Mouse (Mus musculus): ENCODE measurements around the gene Tmem151a.

Tmem151a gene

DNA sequence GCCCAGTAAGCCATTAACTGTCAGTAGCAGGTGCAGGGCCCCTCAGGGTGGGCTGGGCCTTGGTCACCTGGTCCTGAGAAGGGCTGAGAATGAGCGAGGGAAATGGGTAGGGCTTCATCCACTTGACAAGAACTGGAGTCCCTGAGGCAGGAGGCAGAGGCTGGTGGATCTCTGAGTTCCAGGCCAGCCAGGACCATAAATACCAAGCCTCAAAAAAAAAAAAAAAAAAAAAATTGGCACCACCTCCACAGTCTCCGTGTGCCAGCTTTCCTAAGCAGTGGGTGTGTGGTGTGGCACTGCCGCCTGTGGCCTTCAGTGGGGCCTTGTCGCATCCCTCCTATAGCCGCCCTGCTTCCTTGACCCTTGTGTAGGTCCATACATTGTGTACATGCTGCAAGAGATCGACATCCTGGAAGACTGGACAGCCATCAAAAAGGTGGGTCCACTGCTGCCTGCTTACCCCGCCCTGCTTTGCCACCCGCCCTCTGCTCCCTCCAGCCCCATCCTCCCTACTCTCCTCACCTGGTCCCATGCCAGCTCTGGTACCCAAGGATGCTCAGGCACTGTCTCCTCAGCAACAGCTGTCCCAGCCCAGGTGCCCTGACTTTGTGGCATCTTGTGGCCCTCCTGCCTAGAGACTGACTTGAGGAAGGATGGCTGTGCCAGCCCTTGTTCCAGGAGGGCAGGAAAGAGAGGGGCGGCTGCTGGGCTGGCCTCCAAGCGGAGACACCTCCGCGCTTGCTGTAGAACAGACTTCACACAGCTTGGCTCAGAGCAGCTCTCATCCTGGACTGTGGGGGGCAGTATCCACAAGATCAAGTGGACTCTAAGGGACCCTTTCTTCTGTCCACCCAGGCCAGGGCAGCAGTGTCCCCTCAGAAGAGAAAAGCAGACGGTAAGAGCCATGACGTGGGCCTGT lies 36.9 kb downstream of the Tmem151a start:
- no peak for DNase-seq (ENCODE audit: low read depth, low spot score)

DNA sequence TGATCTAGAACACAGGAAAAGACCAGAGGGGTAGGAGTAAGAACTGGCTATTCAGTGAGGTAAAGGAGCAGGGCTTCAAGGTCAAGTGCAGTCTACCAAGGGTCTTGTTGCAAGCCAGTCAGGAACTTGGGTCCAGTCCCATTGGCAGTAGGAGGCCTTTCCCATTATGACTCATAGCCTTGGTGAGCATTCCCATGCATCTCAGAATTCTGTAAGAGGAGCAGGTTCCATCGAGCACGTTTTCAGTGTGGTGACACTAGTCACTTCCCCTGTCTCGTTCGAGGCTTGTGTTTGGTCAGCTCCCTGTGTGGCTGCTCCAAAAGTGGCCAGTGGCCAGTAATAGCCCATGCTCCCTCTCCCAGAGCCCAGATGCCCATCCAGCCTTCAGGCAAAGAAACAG lies 39.8 kb downstream of the Tmem151a start:
- DNase-seq (ENCODE audit: low read depth, low spot score): no peak

DNA sequence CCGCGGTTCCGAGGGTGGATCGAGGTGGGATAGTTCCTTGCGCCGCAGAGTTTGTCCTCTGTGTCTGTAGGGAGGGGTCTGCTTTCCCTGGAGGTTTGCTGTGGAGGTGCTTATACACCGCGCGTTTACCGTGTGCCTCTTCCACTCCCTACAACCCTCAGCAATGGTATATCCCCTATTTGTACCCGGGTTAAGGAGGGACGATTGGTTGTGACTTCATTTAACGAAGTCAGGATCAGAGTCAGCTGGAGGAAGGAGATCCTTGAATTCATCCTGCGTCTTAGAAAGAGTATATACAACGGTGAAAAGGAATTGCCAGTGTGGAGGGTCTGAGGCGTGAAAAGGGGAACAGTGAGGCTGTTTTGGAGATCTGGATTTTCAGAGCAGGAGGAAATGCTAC lies 43.7 kb downstream of the Tmem151a start:
- no peak for DNase-seq (ENCODE audit: low read depth, low spot score)

DNA sequence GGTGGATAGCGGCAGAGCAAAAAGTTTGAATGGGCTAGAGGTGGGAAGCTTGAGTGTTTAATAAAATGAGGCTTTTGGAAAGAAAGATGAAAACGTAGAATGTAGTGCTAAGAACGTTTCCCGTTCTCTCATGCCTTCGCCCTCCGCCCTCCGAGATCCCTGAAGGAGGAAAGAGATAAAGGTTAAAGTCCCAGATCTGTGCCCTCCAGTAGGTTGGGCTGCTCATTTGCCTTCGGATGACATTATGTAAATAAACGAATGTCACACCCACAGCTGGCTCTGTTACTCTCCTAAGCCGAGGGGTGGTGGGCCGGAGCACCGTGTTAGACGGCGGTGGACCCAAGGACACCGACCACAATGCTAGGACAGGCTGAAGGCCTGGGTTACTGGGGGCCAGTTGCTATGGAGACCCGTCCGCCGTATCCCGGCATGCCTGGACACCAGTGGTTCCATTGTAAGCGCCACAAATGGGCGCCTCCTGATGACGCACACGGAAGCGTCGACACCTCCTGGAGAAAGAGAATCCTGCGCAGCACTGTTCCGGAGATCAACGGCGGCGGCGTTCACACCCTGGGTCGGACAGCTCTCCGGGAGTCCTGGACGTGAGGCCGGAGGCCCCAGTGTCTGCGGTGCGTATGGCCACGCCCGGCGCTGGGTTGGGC lies 44.3 kb downstream of the Tmem151a start, which contains the start of gene Brms1:
TSS of gene Brms1 (plus strand) at position 493 of the 662 bp plus-strand sequence.
- peak; percentile 97 for DNase-seq (ENCODE audit: low read depth, low spot score)

DNA sequence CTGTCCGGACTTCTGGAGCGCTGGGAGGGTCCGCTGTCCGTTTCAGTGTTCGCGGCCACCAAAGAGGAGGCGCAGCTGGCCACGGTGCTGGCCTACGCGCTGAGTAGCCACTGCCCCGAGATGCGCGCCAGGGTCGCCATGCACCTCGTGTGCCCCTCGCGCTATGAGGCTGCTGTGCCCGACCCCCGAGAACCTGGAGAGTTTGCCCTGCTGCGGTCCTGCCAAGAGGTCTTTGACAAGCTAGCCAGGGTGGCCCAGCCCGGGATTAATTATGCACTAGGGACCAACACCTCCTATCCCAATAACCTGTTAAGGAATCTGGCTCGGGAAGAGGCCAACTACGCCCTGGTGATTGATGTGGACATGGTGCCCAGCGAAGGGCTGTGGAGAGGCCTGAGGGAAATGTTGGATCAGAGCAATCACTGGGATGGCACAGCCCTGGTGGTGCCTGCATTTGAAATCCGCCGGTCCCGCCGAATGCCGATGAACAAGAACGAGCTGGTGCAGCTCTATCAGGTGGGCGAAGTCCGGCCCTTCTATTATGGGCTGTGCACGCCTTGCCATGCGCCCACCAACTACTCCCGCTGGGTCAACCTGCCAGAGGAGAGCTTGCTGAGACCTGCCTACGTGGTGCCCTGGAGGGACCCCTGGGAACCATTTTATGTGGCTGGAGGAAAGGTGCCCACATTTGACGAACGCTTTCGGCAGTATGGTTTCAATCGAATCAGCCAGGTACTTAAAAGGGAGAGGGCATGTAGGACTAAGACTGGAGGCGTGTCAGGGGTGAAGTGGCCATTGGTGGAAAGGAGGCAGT lies 45.8 kb downstream of the Tmem151a start:
- DNase-seq (ENCODE audit: low read depth, low spot score): no peak

DNA sequence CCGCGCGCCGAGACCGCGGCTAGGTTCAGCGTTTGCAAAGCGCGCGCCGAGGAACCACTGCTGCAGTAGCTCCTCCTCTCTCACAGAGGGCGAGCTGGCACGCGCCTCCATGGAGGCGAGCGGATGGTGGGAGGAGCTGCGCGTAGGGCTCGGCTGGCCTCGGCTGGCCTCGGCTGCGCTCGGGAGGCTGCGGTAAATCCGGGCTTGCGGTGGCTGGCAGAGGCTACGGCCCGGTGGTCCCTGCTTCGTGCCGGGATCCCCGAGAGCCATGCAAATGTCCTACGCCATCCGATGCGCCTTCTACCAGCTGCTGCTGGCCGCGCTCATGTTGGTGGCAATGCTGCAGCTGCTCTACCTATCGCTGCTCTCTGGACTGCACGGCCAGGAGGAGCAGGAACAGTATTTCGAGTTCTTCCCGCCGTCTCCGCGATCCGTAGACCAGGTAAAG lies 46.6 kb downstream of the Tmem151a start, which contains the start of the genes B4gat1 and AC124502.3:
TSS of gene B4gat1 (plus strand) at position 118 of the 448 bp plus-strand sequence.
TSS of gene AC124502.3 (plus strand) at position 183 of the 448 bp plus-strand sequence.
- peak; percentile 86 for DNase-seq (ENCODE audit: low read depth, low spot score)

DNA sequence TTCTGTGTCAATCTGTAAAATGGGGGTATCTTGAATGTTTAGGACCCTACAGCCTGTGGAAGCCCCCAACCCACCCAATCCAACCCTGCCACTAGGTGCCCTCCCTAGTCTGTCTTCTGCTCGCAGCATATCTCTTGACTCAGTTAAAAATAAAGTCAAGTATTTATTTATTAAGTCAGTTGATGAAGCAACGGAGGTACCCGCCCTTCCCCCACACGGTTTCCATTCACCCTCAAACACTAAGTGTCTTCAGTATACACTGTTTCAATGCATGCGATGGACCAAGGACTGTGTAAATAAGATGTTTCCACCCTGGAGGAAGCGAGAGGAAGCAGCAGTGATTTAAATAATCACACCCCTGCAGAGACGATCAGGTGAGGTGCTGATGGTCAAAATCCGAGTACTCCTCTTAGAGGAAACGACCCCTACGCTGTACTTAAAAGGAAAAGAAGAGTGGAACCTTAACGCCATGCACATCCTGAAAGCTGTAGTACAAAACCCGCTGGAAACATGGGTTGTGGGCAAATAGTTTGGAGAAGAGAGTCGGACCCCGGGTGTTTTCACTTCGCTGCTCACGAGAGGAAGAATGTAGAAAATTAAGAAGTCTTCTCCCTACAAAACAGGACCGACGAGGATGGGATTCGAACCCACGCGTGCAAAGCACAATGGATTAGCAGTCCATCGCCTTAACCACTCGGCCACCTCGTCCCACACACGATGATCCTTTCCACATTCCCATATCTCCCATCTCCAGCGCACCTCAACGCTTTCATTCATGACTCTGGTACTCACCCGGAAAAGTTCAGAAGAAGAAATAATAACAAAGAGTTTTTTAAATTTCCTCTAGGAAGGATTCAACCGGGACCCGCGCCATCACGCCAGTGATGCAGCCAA lies 47.4 kb downstream of the Tmem151a start:
- peak; percentile 88 for DNase-seq (ENCODE audit: low read depth, low spot score)

DNA sequence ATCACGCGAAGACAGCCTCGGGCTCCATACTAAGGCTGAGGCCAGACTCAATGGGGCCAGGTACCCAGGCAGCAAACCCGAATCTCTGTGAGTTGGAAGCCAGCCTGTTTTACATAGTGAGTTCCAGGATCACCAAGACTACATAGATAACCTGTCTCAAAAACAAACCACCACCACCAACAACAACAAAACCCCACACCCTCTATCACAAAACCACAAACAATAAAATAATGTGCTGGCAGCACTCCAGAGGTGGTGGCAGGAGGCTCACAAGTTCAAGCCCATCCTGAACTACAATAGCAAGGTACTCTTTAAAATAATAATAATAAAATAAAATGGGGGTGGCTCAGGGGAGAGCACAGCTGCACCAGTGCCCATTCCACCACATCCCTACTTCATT lies 48.8 kb downstream of the Tmem151a start:
- no peak for DNase-seq (ENCODE audit: low read depth, low spot score)

DNA sequence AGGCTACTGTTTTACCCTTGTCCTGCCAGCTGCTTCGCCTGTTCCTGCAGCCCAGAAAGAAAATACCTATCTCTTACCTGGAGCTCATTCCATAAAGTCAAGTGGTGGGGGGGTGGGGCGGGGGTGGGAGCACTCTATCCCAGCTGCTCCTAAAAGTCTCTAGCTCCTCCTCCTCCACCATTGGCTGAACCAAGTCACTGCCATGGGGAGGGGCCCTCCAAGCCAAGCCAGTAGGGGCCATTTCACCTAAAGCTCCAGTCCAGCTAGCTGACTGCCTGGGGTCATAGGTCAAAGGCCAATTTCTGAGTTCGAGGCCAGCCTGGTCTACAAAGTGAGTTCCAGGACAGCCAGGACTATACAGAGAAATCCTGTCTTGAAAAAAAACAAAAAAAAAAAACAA lies 52.6 kb downstream of the Tmem151a start:
- DNase-seq (ENCODE audit: low read depth, low spot score): peak; percentile 53

DNA sequence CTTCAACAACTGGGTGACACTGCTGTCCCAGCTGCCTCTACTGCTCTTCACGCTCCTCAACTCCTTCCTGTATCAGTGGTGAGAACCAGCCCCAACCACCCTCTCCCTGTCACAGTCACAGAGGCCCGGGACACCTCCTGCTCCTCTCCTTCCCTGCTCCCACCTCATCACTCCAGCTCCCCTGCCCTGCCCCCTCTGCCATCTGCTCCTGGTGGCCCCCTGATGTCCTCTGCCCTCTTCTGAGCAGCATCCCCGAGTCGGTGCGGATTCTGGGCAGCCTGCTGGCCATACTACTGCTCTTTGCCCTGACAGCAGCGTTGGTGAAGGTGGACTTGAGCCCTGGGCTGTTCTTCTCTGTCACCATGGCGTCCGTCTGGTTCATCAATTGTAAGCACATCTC lies 59.2 kb downstream of the Tmem151a start:
- DNase-seq (ENCODE audit: low read depth, low spot score): no peak

DNA sequence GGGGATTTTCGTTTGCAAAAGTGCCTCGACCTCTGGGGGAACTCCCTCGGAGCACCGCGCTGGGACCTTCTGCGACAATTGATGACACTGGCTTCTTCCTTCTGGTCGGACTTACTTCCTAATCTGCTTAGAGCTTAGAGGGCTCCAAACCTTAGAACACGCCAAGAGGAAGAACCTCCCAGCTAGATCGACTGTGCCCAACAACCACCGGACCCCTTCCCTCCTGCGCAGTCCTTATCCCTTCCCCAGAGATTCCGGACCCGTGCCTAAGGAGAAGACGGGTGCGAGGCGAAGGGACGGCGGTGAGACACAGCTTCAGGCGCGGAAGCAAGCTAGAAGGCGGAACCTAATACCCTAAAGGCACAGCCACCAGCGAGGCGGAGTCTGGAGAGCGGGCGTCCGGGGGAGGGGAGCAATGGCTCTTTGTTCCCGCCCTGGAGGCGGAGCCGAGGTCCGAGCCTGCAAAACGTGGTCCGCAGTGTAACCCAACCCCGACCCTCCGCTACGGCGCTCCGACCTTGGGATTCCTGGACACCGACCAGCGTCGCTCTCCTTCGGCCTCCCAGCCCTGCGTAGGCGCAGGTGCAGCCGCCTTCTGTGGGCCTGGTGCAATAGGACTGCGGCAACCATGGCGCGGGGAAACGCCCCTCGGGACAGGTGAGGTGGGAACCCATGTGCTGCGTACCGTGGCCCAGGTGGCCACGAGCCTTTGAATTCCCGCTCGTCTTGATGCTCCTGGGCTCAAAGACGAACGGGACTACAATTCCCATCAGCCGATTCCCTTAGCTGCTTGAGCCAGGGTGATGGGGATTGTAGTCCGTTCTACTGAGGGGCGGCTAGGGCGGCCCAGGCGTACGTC lies 61.5 kb downstream of the Tmem151a start, which contains the start of gene Slc29a2:
TSS of gene Slc29a2 (plus strand) at position 240 of the 859 bp plus-strand sequence.
- DNase-seq (ENCODE audit: low read depth, low spot score): peak; percentile 97

DNA sequence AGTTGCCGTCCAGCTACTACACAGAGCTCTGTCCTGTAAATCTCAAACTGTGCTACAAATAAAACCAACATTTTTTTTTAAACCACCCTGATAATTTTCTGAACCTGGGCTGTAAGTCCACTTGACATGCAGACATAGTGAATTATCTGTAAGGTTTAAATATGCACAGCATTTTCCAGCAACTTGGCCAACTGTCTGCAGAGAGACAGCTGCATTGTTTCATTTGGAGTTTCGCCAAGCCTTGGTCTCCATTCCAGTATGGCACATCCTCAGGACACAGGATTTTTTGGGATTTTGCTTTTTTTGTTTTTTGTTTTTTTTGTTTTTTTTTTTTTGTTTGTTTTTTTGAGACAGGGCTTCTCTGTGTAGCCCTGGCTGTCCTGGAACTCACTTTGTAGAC lies 63.9 kb downstream of the Tmem151a start:
- no peak for DNase-seq (ENCODE audit: low read depth, low spot score)

Data from R1 (cell line).